Mouse (Mus musculus): Measurements from ENCODE around the gene Osbpl10. TPM values are rescaled to one million over a fixed set of nuclear protein-coding genes. Genes with fewer than 3 reads are reported as not detected.
"Not testable (repeated sequence)": the region's sequence is repeated elsewhere in the genome, so short reads cannot be mapped to it uniquely, and the experiment has no call there.

Osbpl10 gene
- polyA plus RNA-seq, 1 experiment from 2014 or later, result 0.11 TPM

DNA sequence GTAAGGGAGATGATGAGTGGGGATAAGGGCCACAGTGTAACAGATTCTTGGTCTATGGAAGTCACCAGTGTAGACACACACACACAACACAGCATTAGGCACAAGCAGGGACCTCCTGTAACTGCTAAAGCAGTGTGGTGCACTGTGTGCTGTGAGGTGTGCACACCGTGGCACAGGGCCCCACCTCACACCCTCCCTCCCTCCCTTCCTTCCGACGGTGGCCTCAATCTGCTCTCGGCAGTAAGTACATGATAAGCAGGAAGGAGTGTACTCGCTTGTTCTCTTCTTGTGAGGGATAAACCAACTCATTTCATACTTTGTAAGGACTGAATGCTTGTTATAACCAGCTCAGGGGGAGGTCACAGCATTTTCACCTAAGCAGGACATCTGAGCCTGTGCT lies 270.8 kb downstream of the Osbpl10 start:
- WGBS (ENCODE audit: insufficient replicate concordance), result 14% methylated on average over 5 of the region's 5 CpGs
- Histone ChIP-seq H3K27me3 (ENCODE audit: control insufficient read depth, insufficient read depth, low read depth, low read length) (no peaks in the 10 kb centered on the region), H3K36me3 (ENCODE audit: control insufficient read depth, insufficient read depth) (peaks cover 62% of the 10 kb centered on the region), H3K9ac (ENCODE audit: low read depth, low read length) (no peak overlapping the region), H3K4me3 (ENCODE audit: low read depth, low read length) (no peak overlapping the region), H3K4me1 (ENCODE audit: control insufficient read depth, low read depth, low read length) (peaks cover 13% of the 10 kb centered on the region), H3K9me3 (replicated peaks; ENCODE audit: control insufficient read depth, low read length) (no peaks in the 10 kb centered on the region), H3K27ac (ENCODE audit: low read length) (no peak overlapping the region), H3K4me2 (ENCODE audit: low read depth, low read length) (no peak overlapping the region)
- peak; percentile 55 for ATAC-seq (ENCODE audit: low read depth)

DNA sequence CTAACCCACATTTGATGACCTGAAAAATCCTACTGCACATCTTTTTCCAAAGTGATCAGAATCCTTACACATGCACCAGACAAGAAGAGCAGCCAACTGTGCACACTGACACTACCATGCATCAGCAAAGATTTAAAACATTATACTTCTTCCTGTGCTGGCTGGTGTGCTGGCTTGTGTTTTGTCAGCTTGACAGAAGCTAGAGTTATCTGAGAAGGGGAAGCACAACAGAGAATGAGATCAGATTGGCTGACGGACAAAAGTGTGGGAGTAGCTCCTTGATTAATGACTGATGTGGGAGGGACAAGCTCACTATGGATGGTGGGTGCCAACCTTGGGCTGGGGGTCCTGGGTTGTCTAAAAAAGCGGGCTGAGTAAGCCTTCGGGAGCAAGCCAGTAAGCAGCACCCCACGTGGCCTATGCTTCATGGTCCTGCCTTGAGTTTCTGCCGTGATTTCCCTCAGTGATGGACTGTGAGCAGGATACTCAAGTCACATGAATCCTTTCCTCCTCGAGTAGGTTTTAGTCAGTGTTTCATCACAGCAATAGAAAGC lies 279.4 kb downstream of the Osbpl10 start:
- H3K27ac ChIP-seq (ENCODE audit: low read length), result no peak overlapping the region
- H3K9ac ChIP-seq (ENCODE audit: low read depth, low read length), result no peak overlapping the region
- WGBS (ENCODE audit: insufficient replicate concordance), result 71% methylated on average over 6 of the region's 6 CpGs
- no peaks in the 10 kb centered on the region; the same call in none of the 2 replicates for H3K4me1 ChIP-seq (ENCODE audit: control insufficient read depth, low read depth, low read length)
- no peak for ATAC-seq (ENCODE audit: low read depth)
- no peak overlapping the region for H3K4me2 ChIP-seq (ENCODE audit: low read depth, low read length)
- no peaks in the 10 kb centered on the region for H3K27me3 ChIP-seq (ENCODE audit: control insufficient read depth, insufficient read depth, low read depth, low read length)
- H3K36me3 ChIP-seq (ENCODE audit: control insufficient read depth, insufficient read depth), result peaks cover 22% of the 10 kb centered on the region
- H3K4me3 ChIP-seq (ENCODE audit: low read depth, low read length), result no peak overlapping the region
- H3K9me3 ChIP-seq (replicated peaks; ENCODE audit: control insufficient read depth, low read length), result no peaks in the 10 kb centered on the region

DNA sequence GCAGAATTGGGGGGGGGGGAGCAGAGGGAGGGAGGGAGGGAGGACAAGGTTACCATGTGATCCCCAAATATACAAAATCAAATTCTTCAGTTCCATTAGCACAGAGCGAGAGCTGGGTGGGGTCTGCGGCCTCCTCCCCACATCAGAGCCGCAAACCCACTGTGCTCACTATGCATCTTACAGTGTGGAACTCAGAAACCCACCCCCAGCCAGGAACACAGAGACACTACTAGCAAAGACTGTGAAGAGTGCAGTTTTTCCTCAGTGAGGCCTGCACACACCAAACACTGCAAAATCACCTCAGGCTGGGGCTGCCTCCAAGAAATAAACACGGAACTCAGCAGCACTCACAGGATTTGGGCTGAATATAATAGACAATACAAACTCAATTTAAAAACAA lies 281.5 kb downstream of the Osbpl10 start:
- Histone ChIP-seq H3K27me3 (ENCODE audit: control insufficient read depth, insufficient read depth, low read depth, low read length) (no peaks in the 10 kb centered on the region), H3K9ac (ENCODE audit: low read depth, low read length) (no peak overlapping the region), H3K4me3 (ENCODE audit: low read depth, low read length) (no peak overlapping the region), H3K4me1 (ENCODE audit: control insufficient read depth, low read depth, low read length) (no peaks in the 10 kb centered on the region; the same call in none of the 2 replicates), H3K27ac (ENCODE audit: low read length) (no peak overlapping the region), H3K36me3 (ENCODE audit: control insufficient read depth, insufficient read depth) (peaks cover 13% of the 10 kb centered on the region), H3K9me3 (replicated peaks; ENCODE audit: control insufficient read depth, low read length) (no peaks in the 10 kb centered on the region), H3K4me2 (ENCODE audit: low read depth, low read length) (no peak overlapping the region)
- no peak for ATAC-seq (ENCODE audit: low read depth)
- WGBS (ENCODE audit: insufficient replicate concordance), result 82% methylated on average over 4 of the region's 4 CpGs

DNA sequence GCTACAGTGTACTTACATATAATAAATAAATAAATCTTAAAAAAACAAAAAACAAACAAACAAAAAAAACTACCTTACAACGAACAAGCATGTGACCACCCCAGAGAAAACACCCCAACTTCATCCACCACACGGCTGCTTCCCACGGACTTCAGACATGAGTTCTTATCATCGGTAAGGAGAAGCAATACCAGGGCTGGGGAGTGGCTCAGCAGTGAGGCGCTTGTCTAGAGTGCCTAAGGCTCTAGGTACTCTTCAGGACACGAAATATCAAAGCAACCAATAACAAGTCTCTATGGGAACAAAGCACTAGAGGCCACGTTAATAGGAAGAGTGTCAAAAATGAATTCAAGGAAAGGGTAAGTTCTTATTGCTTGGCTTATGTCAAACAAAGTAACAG lies 282.1 kb downstream of the Osbpl10 start:
- Histone ChIP-seq H3K27ac (ENCODE audit: low read length) (no peak overlapping the region), H3K4me1 (ENCODE audit: control insufficient read depth, low read depth, low read length) (no peaks in the 10 kb centered on the region; the same call in none of the 2 replicates), H3K9ac (ENCODE audit: low read depth, low read length) (no peak overlapping the region), H3K27me3 (ENCODE audit: control insufficient read depth, insufficient read depth, low read depth, low read length) (no peaks in the 10 kb centered on the region), H3K4me3 (ENCODE audit: low read depth, low read length) (no peak overlapping the region), H3K9me3 (replicated peaks; ENCODE audit: control insufficient read depth, low read length) (no peaks in the 10 kb centered on the region), H3K36me3 (ENCODE audit: control insufficient read depth, insufficient read depth) (peaks cover 13% of the 10 kb centered on the region), H3K4me2 (ENCODE audit: low read depth, low read length) (no peak overlapping the region)
- 0 out of 2 replicates have a peak, but pooled peaks have one; percentile 48 for ATAC-seq (ENCODE audit: low read depth)
- 30% methylated on average over 7 of the region's 7 CpGs for WGBS (ENCODE audit: insufficient replicate concordance)

DNA sequence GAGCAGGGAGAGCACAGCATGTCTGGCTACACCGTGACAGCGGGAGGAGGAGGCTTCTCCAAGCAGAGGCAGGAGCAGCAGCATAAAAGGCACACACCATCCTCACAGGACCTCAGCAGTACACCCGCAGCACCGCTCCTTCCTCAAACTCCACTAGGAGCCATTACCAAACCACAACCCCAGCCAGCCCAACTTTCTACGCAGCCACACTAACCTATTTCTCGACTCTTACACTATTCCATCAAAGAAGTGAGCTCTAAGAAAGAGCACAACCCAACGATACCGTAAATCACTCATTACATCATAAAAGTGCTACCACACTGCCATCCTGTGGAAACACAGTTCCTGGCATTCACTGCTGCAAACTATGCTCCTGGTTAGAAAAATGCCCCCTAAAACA lies 283.1 kb downstream of the Osbpl10 start:
- 69% methylated on average over 8 of the region's 8 CpGs for WGBS (ENCODE audit: insufficient replicate concordance)
- H3K27ac ChIP-seq (ENCODE audit: low read length), result no peak overlapping the region
- no peaks in the 10 kb centered on the region for H3K9me3 ChIP-seq (replicated peaks; ENCODE audit: control insufficient read depth, low read length)
- H3K4me1 ChIP-seq (ENCODE audit: control insufficient read depth, low read depth, low read length), result no peaks in the 10 kb centered on the region; the same call in none of the 2 replicates
- no peak overlapping the region for H3K4me2 ChIP-seq (ENCODE audit: low read depth, low read length)
- ATAC-seq (ENCODE audit: low read depth), result no peak
- no peak overlapping the region for H3K4me3 ChIP-seq (ENCODE audit: low read depth, low read length)
- peaks cover 14% of the 10 kb centered on the region for H3K36me3 ChIP-seq (ENCODE audit: control insufficient read depth, insufficient read depth)
- H3K27me3 ChIP-seq (ENCODE audit: control insufficient read depth, insufficient read depth, low read depth, low read length), result no peaks in the 10 kb centered on the region
- H3K9ac ChIP-seq (ENCODE audit: low read depth, low read length), result no peak overlapping the region

DNA sequence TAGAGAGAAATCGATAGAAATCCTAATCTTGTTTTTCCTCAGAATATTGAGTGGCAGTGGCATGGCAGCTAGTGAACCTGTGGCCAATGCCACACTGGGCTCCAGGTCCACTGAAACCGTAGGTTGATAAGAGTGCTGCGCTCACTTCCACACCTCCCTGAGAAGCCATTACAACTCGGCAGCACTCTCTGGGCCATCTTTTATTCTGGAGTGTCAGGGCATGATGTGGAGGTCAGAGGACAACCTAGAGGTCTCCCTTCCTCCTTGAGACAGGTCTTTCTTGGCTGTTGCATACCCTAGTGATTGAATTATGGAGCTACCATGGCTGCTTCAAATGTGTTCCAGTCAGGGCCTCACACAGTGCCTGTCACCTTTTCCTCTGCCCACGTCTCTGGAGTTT lies 283.5 kb downstream of the Osbpl10 start:
- Histone ChIP-seq H3K9ac (ENCODE audit: low read depth, low read length) (no peak overlapping the region), H3K27me3 (ENCODE audit: control insufficient read depth, insufficient read depth, low read depth, low read length) (no peaks in the 10 kb centered on the region), H3K27ac (ENCODE audit: low read length) (no peak overlapping the region), H3K4me1 (ENCODE audit: control insufficient read depth, low read depth, low read length) (no peaks in the 10 kb centered on the region; the same call in none of the 2 replicates), H3K36me3 (ENCODE audit: control insufficient read depth, insufficient read depth) (peaks cover 10% of the 10 kb centered on the region), H3K9me3 (replicated peaks; ENCODE audit: control insufficient read depth, low read length) (no peaks in the 10 kb centered on the region), H3K4me3 (ENCODE audit: low read depth, low read length) (no peak overlapping the region), H3K4me2 (ENCODE audit: low read depth, low read length) (no peak overlapping the region)
- 70% methylated on average over 5 of the region's 5 CpGs for WGBS (ENCODE audit: insufficient replicate concordance)
- no peak for ATAC-seq (ENCODE audit: low read depth)

DNA sequence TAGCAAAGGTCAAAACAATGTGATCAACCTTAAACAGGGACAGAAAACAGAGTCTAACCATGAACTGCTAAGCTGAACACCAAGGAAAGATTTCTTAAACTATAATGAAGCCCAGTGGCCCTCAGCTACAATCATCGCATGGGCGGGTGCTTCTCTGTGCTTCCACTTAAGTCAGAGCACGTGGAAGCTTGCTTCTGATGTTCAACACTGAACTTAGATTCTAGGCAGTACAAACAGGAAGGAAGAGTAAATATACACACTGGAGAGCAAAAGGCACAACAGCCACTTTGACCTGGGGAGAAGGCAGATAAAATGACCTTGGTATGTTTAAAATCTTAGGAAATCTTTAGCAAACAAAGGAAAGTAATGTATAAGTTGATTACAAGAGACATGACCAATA lies 293.2 kb downstream of the Osbpl10 start:
- ATAC-seq (ENCODE audit: low read depth), result peak; percentile 43; the same call in 1 of the 2 replicates
- H3K27ac ChIP-seq (ENCODE audit: low read length), result no peak overlapping the region

DNA sequence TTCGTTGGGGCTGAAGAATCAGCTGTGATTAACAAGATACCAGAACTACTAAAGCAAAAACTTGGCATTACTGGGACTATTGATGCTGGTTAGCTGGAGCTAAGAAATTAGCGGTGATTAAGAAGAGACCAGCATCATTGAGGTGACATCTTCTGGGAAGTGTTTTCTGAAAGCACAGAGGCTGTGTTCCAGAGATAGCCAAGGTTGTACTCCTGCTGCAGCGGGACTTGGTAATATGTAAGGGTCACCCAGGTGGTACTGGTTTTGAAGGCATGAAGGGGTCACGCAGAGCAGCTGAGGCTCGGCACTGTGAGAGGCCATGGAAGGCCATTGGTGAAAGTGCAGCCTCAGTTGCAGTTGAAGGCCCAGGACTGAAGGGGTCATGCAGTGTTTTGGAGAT lies 294.1 kb downstream of the Osbpl10 start:
- 67% methylated on average over 2 of the region's 5 CpGs for WGBS (ENCODE audit: insufficient replicate concordance)
- H3K36me3 ChIP-seq (ENCODE audit: control insufficient read depth, insufficient read depth); H3K4me1 ChIP-seq (ENCODE audit: control insufficient read depth, low read depth, low read length); H3K4me3 ChIP-seq (ENCODE audit: low read depth, low read length); H3K4me2 ChIP-seq (ENCODE audit: low read depth, low read length); H3K9me3 ChIP-seq (replicated peaks; ENCODE audit: control insufficient read depth, low read length); H3K27me3 ChIP-seq (ENCODE audit: control insufficient read depth, insufficient read depth, low read depth, low read length); H3K27ac ChIP-seq (ENCODE audit: low read length); H3K9ac ChIP-seq (ENCODE audit: low read depth, low read length); ATAC-seq (ENCODE audit: low read depth): not testable (repeated sequence)

More for the DNA sequence above, 293.2 kb downstream of the Osbpl10 start:
- peaks cover 5% of the 10 kb centered on the region for H3K36me3 ChIP-seq (ENCODE audit: control insufficient read depth, insufficient read depth)
- H3K9me3 ChIP-seq (replicated peaks; ENCODE audit: control insufficient read depth, low read length), result no peaks in the 10 kb centered on the region
- H3K4me2 ChIP-seq (ENCODE audit: low read depth, low read length), result no peak overlapping the region
- H3K9ac ChIP-seq (ENCODE audit: low read depth, low read length), result no peak overlapping the region
- no peaks in the 10 kb centered on the region for H3K27me3 ChIP-seq (ENCODE audit: control insufficient read depth, insufficient read depth, low read depth, low read length)
- H3K4me1 ChIP-seq (ENCODE audit: control insufficient read depth, low read depth, low read length), result no peaks in the 10 kb centered on the region
- H3K4me3 ChIP-seq (ENCODE audit: low read depth, low read length), result no peak overlapping the region
- WGBS (ENCODE audit: insufficient replicate concordance), result 68% methylated on average over 3 of the region's 3 CpGs

DNA sequence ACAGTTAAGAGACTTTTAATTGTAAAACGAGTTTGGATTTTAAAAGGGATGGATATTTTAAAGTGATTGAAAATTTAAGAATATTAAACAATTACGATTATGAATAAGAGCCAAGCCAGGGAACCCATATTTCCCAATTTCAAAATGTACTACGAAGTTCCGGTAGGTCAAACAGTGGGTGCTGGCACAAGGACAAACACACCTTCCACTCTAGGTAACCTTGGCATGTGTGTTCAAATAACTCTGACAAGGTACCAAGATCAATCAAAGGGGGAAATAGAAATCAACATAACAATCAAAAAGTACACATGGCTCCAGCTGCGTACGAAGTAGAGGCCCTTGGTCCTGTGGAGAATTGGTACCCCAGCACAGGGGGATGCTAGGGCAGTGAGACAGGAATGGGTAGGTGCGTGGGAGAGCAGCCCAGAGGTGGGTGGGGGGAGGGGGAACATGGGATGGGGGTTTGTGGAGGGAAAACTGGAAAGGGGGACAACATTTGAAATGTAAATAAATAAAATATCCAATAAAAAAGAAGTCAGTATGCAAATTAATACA lies 294.8 kb downstream of the Osbpl10 start:
- Histone ChIP-seq H3K4me1 (ENCODE audit: control insufficient read depth, low read depth, low read length) (no peaks in the 10 kb centered on the region), H3K9me3 (replicated peaks; ENCODE audit: control insufficient read depth, low read length) (no peaks in the 10 kb centered on the region), H3K9ac (ENCODE audit: low read depth, low read length) (no peak overlapping the region), H3K27me3 (ENCODE audit: control insufficient read depth, insufficient read depth, low read depth, low read length) (no peaks in the 10 kb centered on the region), H3K4me2 (ENCODE audit: low read depth, low read length) (no peak overlapping the region), H3K27ac (ENCODE audit: low read length) (no peak overlapping the region), H3K36me3 (ENCODE audit: control insufficient read depth, insufficient read depth) (peaks cover 8% of the 10 kb centered on the region), H3K4me3 (ENCODE audit: low read depth, low read length) (no peak overlapping the region)
- no peak for ATAC-seq (ENCODE audit: low read depth)
- WGBS (ENCODE audit: insufficient replicate concordance), result 82% methylated on average over 7 of the region's 7 CpGs
